Mouse (Mus musculus) spleen, adult 2 months (tissue): ENCODE measurements at regions not wholly inside any gene's neighbourhood (a gene's known extent, or its start where the extent isn't known, plus 50 kb on each side); places are given as distances from the start of the nearest gene placed in this dataset.

Experiments
- CTCF ChIP-seq: fragments of 200-500 bp; IDR thresholded peaks from 2 replicates; pipeline ENCODE4 v1.5.1; 2011; ENCODE audit warnings: mild to moderate bottlenecking, inconsistent platforms; ENCODE audit not compliant: insufficient read depth, insufficient read length, insufficient replicate concordance; ENCODE audit errors: extremely low read depth
- POLR2A ChIP-seq: fragments of 200-500 bp; IDR thresholded peaks from 2 replicates; pipeline ENCODE4 v1.6.1; 2011; ENCODE audit warnings: low read depth, low read length, inconsistent platforms

DNA sequence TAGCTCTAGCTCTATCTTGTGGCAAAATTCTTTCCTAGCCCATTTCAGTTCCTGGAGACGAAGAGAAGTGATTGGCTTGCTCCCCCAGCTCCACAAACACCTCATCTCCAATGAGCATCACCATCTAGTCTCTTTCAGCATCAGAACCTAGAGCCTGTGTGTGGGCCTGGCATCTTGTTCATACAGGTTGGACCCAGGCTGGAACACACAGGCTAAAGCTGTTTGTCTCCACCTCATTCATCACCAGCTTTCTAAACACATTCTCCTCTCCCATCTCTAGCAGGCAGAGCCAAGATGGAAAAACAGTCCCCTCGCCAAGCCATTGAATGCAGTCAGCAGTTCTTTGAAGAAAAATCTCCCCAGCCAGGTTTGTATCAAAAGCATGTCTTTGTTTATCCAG lies 221.9 kb upstream of the Cdh5 start:
- TF ChIP-seq CTCF = no peak
- no peak for TF ChIP-seq POLR2A
